Mouse (Mus musculus) MEL (cell line): Measurements from ENCODE around the gene Gmppa. TPM values are rescaled to one million over a fixed set of nuclear protein-coding genes. Genes with fewer than 3 reads are reported as not detected.

Source experiments
- DNase-seq: peaks from one replicate; pipeline ENCODE4 v3.0.0; 2011; ENCODE audit warnings: low read depth, low spot score
- H3K27ac ChIP-seq: 2 replicates; pipeline ENCODE4 v1.5.1; 2012; ENCODE audit warnings: low read depth, mild to moderate bottlenecking, control low read depth, low read length, moderate library complexity; ENCODE audit not compliant: control insufficient read depth
- H3K27me3 ChIP-seq, 2 experiments: fragments of 150-350 bp in 1 of 2; sonication (generic) in 1 of 2; 2 replicates each; pipeline ENCODE4 v1.6.1; 2012; ENCODE audit warnings: low read length in 2 of 2, mild to moderate bottlenecking in 2 of 2, improper control_type of control experiment in 1 of 2, moderate library complexity in 1 of 2; ENCODE audit not compliant: insufficient read depth in 2 of 2, control insufficient read depth in 1 of 2
- H3K36me3 ChIP-seq, 2 experiments: 2 replicates each; pipeline ENCODE4 v1.6.1; 2012 to 2014; ENCODE audit warnings: low read length in 2 of 2, improper control_type of control experiment in 1 of 2, inconsistent platforms in 1 of 2, mild to moderate bottlenecking in 1 of 2; ENCODE audit not compliant: insufficient read depth in 2 of 2, control insufficient read depth in 1 of 2
- H3K4me1 ChIP-seq, 2 experiments: fragments of 150-350 bp in 1 of 2; sonication (generic) in 1 of 2; 2 replicates each; pipeline ENCODE4 v1.6.1; 2012; ENCODE audit warnings: low read length in 2 of 2, improper control_type of control experiment in 1 of 2, mild to moderate bottlenecking in 1 of 2; ENCODE audit not compliant: insufficient read depth in 2 of 2, control insufficient read depth in 1 of 2
- H3K4me3 ChIP-seq, 2 experiments: fragments of 150-350 bp in 1 of 2; sonication (generic) in 1 of 2; 2 replicates each; pipeline ENCODE4 v1.5.1; 2012; ENCODE audit warnings: low read depth in 2 of 2, low read length in 2 of 2, mild to moderate bottlenecking in 2 of 2, moderate library complexity in 2 of 2, control low read depth in 1 of 2, improper control_type of control experiment in 1 of 2; ENCODE audit not compliant: control insufficient read depth in 1 of 2, insufficient read depth in 1 of 2
- H3K79me2 ChIP-seq: 2 replicates; pipeline ENCODE4 v1.6.1; 2012; ENCODE audit warnings: mild to moderate bottlenecking, low read length, moderate library complexity; ENCODE audit not compliant: control insufficient read depth, poor library complexity, insufficient read depth
- H3K9ac ChIP-seq: 2 replicates; pipeline ENCODE4 v1.6.1; 2012; ENCODE audit warnings: low read depth, mild to moderate bottlenecking, control low read depth, low read length, moderate library complexity; ENCODE audit not compliant: control insufficient read depth, poor library complexity, severe bottlenecking
- H3K9me3 ChIP-seq: fragments of 150-350 bp; sonication (generic); replicated peaks from 2 replicates; pipeline ENCODE4 v1.6.1; 2012; ENCODE audit warnings: mild to moderate bottlenecking, low read length, improper control_type of control experiment, moderate library complexity; ENCODE audit not compliant: insufficient read depth
- BHLHE40 ChIP-seq: IDR thresholded peaks from 2 replicates; pipeline ENCODE4 v1.6.1; 2012; ENCODE audit warnings: low read depth, mild to moderate bottlenecking, inconsistent platforms, low read length, improper control_type of control experiment, borderline replicate concordance
- CHD2 ChIP-seq: IDR thresholded peaks from 2 replicates; pipeline ENCODE4 v1.6.1; 2011; ENCODE audit warnings: low read length, improper control_type of control experiment
- CTCF ChIP-seq, 3 experiments: IDR thresholded peaks in 2 of 3; conservative IDR thresholded peaks in 1 of 3; 2 replicates each; pipeline ENCODE4 v1.5.1; 2011 to 2012; ENCODE audit warnings: low read length in 3 of 3, low read depth in 2 of 3, mild to moderate bottlenecking in 2 of 3, improper control_type of control experiment in 1 of 3, inconsistent platforms in 1 of 3, mixed read lengths in 1 of 3, moderate library complexity in 1 of 3; ENCODE audit not compliant: control insufficient read depth in 1 of 3, insufficient read depth in 1 of 3, poor library complexity in 1 of 3, severe bottlenecking in 1 of 3
- EP300 ChIP-seq, 2 experiments: IDR thresholded peaks; 2 replicates each; pipeline ENCODE4 v1.6.1; 2011; ENCODE audit warnings: improper control_type of control experiment in 2 of 2, low read length in 2 of 2, low read depth in 1 of 2, mild to moderate bottlenecking in 1 of 2
- ETS1 ChIP-seq: IDR thresholded peaks from 2 replicates; pipeline ENCODE4 v1.6.1; 2012; ENCODE audit warnings: low read depth, mild to moderate bottlenecking, inconsistent platforms, low read length, improper control_type of control experiment, moderate library complexity
- GABPA ChIP-seq: IDR thresholded peaks from 2 replicates; pipeline ENCODE4 v1.6.1; 2012; ENCODE audit warnings: low read depth, mild to moderate bottlenecking, inconsistent platforms, low read length, improper control_type of control experiment, moderate library complexity
- GATA1 ChIP-seq: IDR thresholded peaks from 2 replicates; pipeline ENCODE4 v1.6.1; 2011; ENCODE audit warnings: low read depth, low read length, improper control_type of control experiment
- JUND ChIP-seq: IDR thresholded peaks from 2 replicates; pipeline ENCODE4 v1.6.1; 2011; ENCODE audit warnings: low read depth, mild to moderate bottlenecking, improper control_type of control experiment, low read length
- MAZ ChIP-seq: IDR thresholded peaks from 2 replicates; pipeline ENCODE4 v1.6.1; 2012; ENCODE audit warnings: low read depth, mild to moderate bottlenecking, inconsistent platforms, low read length, improper control_type of control experiment
- NELFE ChIP-seq: IDR thresholded peaks from 2 replicates; pipeline ENCODE4 v1.6.1; 2011; ENCODE audit warnings: low read depth, low read length, improper control_type of control experiment
- RCOR1 ChIP-seq: IDR thresholded peaks from 2 replicates; pipeline ENCODE4 v1.6.1; 2012; ENCODE audit warnings: low read depth, mild to moderate bottlenecking, inconsistent platforms, low read length, improper control_type of control experiment
- TAL1 ChIP-seq: IDR thresholded peaks from 2 replicates; pipeline ENCODE4 v1.6.1; 2012; ENCODE audit warnings: mild to moderate bottlenecking, inconsistent platforms, low read length, moderate library complexity, mixed read lengths
- TCF12 ChIP-seq: IDR thresholded peaks from 2 replicates; pipeline ENCODE4 v1.6.1; 2014; ENCODE audit warnings: low read depth, mild to moderate bottlenecking, inconsistent platforms, low read length, improper control_type of control experiment, moderate library complexity
- USF1 ChIP-seq: IDR thresholded peaks from 2 replicates; pipeline ENCODE4 v1.6.1; 2014; ENCODE audit warnings: low read depth, mild to moderate bottlenecking, inconsistent platforms, low read length, improper control_type of control experiment, moderate library complexity
- USF2 ChIP-seq, 2 experiments: IDR thresholded peaks; 2 replicates each; pipeline ENCODE4 v1.6.1; 2011 to 2012; ENCODE audit warnings: improper control_type of control experiment in 2 of 2, low read length in 2 of 2, borderline replicate concordance in 1 of 2, inconsistent platforms in 1 of 2, low read depth in 1 of 2, mild to moderate bottlenecking in 1 of 2; ENCODE audit not compliant: insufficient read depth in 1 of 2
- ZC3H11A ChIP-seq: IDR thresholded peaks from 2 replicates; pipeline ENCODE4 v1.6.1; 2012; ENCODE audit warnings: low read depth, mild to moderate bottlenecking, inconsistent platforms, low read length, improper control_type of control experiment
- polyA plus RNA-seq, 2 experiments: library from polyadenylated mRNA; stranded (reverse) in 1 of 2; unstranded in 1 of 2; fragments of >175 nt in 1 of 2; fragments of >200 nt in 1 of 2; gene quantifications; 2 replicates each; pipeline versions ENCODE4 v1.2.1 to v1.2.4; 2012; ENCODE audit warnings: low replicate concordance in 2 of 2, low read depth in 1 of 2; ENCODE audit not compliant: insufficient read length in 2 of 2, insufficient read depth in 1 of 2, missing spikeins in 1 of 2
- total RNA-seq: library from RNA; depleted of rRNA; stranded (reverse); fragments of 300-350 nt; gene quantifications from 2 replicates; pipeline ENCODE4 v1.2.3, GENCODE M21; 2012

The Gmppa gene
- total and polyA plus RNA-seq, 3 experiments = 65.0 to 145 TPM; not detected in 1

- Histone ChIP-seq H3K4me1 (peaks cover 23 to 42% of the 10 kb centered on the region in 2 experiments; a peak in 3 of 4 replicates), H3K4me3 (no peak overlapping the region), H3K9ac (peak overlapping the region; percentile 19; the same call in 1 of the 2 replicates), H3K79me2 (no peaks in the 10 kb centered on the region; the same call in 1 of the 2 replicates), H3K27ac (peak overlapping the region; percentile 4; the same call in 1 of the 2 replicates), H3K27me3 (peaks cover 2 to 3% of the 10 kb centered on the region in 2 experiments; a peak in 2 of 4 replicates), H3K9me3 (no peaks in the 10 kb centered on the region), H3K36me3 (peaks cover 0 to 27% of the 10 kb centered on the region in 2 experiments; a peak in 2 of 4 replicates)
- no peak for DNase-seq
- no peak for TF ChIP-seq TCF12
These were observed 13.2 kb downstream of the Gmppa start for GRCm38 (mm10) chr1:75448937-75449336.

- Histone ChIP-seq H3K4me1 (peaks cover 23 to 40% of the 10 kb centered on the region in 2 experiments; a peak in 3 of 4 replicates), H3K27ac (peak overlapping the region; percentile 5; the same call in 1 of the 2 replicates), H3K79me2 (no peaks in the 10 kb centered on the region; the same call in 1 of the 2 replicates), H3K4me3 (peak overlapping the region; percentile 30 to 64; a peak in 2 of 4 replicates), H3K36me3 (peaks cover 0 to 27% of the 10 kb centered on the region in 2 experiments; a peak in 2 of 4 replicates), H3K9ac (peak overlapping the region; percentile 45), H3K27me3 (peaks cover 3 to 4% of the 10 kb centered on the region in 2 experiments; a peak in 3 of 4 replicates), H3K9me3 (no peaks in the 10 kb centered on the region)
- TF ChIP-seq JUND (no peak), ZC3H11A (no peak), GABPA (no peak), EP300 (IDR thresholded peaks at IDR 0.05; ENCODE audit: low read depth in 1 of 2, low read length in 2 of 2) (peak; percentile 12 to 62; a peak in 2 of 4 replicates), CTCF (IDR thresholded peaks at IDR 0.05 in 2 of 3, conservative IDR thresholded peaks at IDR 0.05 in 1 of 3; ENCODE audit: control insufficient read depth in 1 of 3, insufficient read depth in 1 of 3, low read depth in 2 of 3, low read length in 3 of 3, poor library complexity in 1 of 3, severe bottlenecking in 1 of 3) (no peak), MAZ (no peak), USF1 (no peak), TAL1 (peak; percentile 55), USF2 (IDR thresholded peaks at IDR 0.05; ENCODE audit: borderline replicate concordance in 1 of 2, insufficient read depth in 1 of 2, low read depth in 1 of 2, low read length in 2 of 2) (no peak), CHD2 (no peak), BHLHE40 (peak; percentile 78), RCOR1 (peak; percentile 89), NELFE (no peak), ETS1 (peak; percentile 62), GATA1 (peak; percentile 70), TCF12 (peak; percentile 71)
- peak; percentile 51 for DNase-seq
These were observed 13.8 kb downstream of the Gmppa start for GRCm38 (mm10) chr1:75449377-75450135.
